Mouse (Mus musculus) liver, postnatal 0 days (tissue): ENCODE results near the gene Copz1. TPM values are rescaled to one million over a fixed set of nuclear protein-coding genes. Genes with fewer than 3 reads are reported as not detected.

ENCODE experiments used
- ATAC-seq: fragments of 200-750 bp; cut with Nextera tagmentation; 2 replicates; pipeline ENCODE4 v1.8.0; 2017; ENCODE audit warnings: mild to moderate bottlenecking, moderate library complexity
- DNase-seq: peaks from one replicate; pipeline ENCODE4 v3.0.0-alpha.2; 2016
- H3K27ac ChIP-seq: fragments of 300-500 bp; sonication (generic); 2 replicates; pipeline ENCODE4 v1.5.1; 2014; ENCODE audit warnings: antibody characterized with exemption, moderate library complexity, mild to moderate bottlenecking, low read depth
- H3K27me3 ChIP-seq: fragments of 300-500 bp; sonication (generic); 2 replicates; pipeline ENCODE4 v1.6.1; 2014; ENCODE audit warnings: low read length, control low read depth, mixed read lengths; ENCODE audit not compliant: insufficient read depth
- H3K36me3 ChIP-seq: fragments of 300-500 bp; sonication (generic); replicated peaks from 2 replicates; pipeline ENCODE4 v1.6.1; 2014; ENCODE audit warnings: mild to moderate bottlenecking, control low read depth, low read length, moderate library complexity, mixed read lengths; ENCODE audit not compliant: insufficient read depth
- H3K4me1 ChIP-seq: fragments of 300-500 bp; sonication (generic); 2 replicates; pipeline ENCODE4 v1.6.1; 2014; ENCODE audit warnings: antibody characterized with exemption, mild to moderate bottlenecking, control low read depth; ENCODE audit not compliant: insufficient read depth
- H3K4me2 ChIP-seq: fragments of 300-500 bp; sonication (generic); 2 replicates; pipeline ENCODE4 v1.6.1; 2014; ENCODE audit warnings: low read depth, mild to moderate bottlenecking, low read length, moderate library complexity, mixed read lengths
- H3K4me3 ChIP-seq: fragments of 300-500 bp; sonication (generic); 2 replicates; pipeline ENCODE4 v1.5.1; 2014; ENCODE audit warnings: low read depth, low read length
- H3K9ac ChIP-seq: fragments of 300-500 bp; sonication (generic); replicated peaks from 2 replicates; pipeline ENCODE4 v1.6.1; 2014; ENCODE audit warnings: mild to moderate bottlenecking, moderate library complexity
- H3K9me3 ChIP-seq: fragments of 300-500 bp; sonication (generic); 2 replicates; pipeline ENCODE4 v1.6.1; 2016; ENCODE audit warnings: mild to moderate bottlenecking, control low read depth, low read length, mixed read lengths
- CTCF ChIP-seq: sonication (generic); IDR thresholded peaks from 2 replicates; pipeline ENCODE4 v1.5.1; 2016; ENCODE audit warnings: antibody characterized with exemption, low read depth
- EP300 ChIP-seq: IDR thresholded peaks from 2 replicates; pipeline ENCODE4 v1.6.1; 2016; ENCODE audit warnings: antibody characterized with exemption, low read depth, mild to moderate bottlenecking
- WGBS: fragments of 180-500 bp; shearing (Covaris S2); extraction: QIAGEN DNeasy Blood & Tissue Kit; methylation state at CpG from one replicate; pipeline ENCODE4 v1.1.7; 2014; ENCODE audit not compliant: insufficient replicate concordance; 5-methylcytosine and 5-hydroxymethylcytosine counted together
- polyA plus RNA-seq: library from polyadenylated mRNA; unstranded; fragments of >200 nt; fragmentation: Nextera tagmentation; extraction: Ambion mirVana; gene quantifications from 2 replicates; pipeline ENCODE4 v1.2.1, GENCODE M21; 2015

Gene Copz1
- polyA plus RNA-seq, 1 experiment from 2014 or later, result 121 TPM

GRCm38 (mm10) chr15:103308056-103308875, 35.8 kb downstream of the Copz1 start:
- H3K9ac ChIP-seq, result peak overlapping the region; percentile 26; the same call in 1 of the 2 replicates
- H3K27ac ChIP-seq, result peak overlapping the region; percentile 62
- H3K4me3 ChIP-seq, result peak overlapping the region; percentile 30
- TF ChIP-seq EP300 (no peak), CTCF (peak; percentile 53)
- whole genome bisulfite sequencing, result 22% methylated on average over 28 of the region's 28 CpGs
- no peaks in the 10 kb centered on the region for H3K9me3 ChIP-seq
- peaks cover 45% of the 10 kb centered on the region for H3K4me1 ChIP-seq
- ATAC-seq, result peak; percentile 16; the same call in 1 of the 2 replicates
- no peaks in the 10 kb centered on the region for H3K36me3 ChIP-seq
- DNase-seq, result peak; percentile 64
- H3K4me2 ChIP-seq, result peak overlapping the region; percentile 65
- H3K27me3 ChIP-seq, result 0 out of 2 replicates have a peak, but pooled peaks cover 2% of the 10 kb centered on the region

GRCm38 (mm10) chr15:103308876-103309580, 36.5 kb downstream of the Copz1 start:
- peaks cover 44% of the 10 kb centered on the region for H3K4me1 ChIP-seq
- H3K27ac ChIP-seq, result peak overlapping the region; percentile 62
- 63% methylated on average over 26 of the region's 26 CpGs for WGBS
- ATAC-seq, result no peak
- peak overlapping the region; percentile 65 for H3K4me2 ChIP-seq
- peak overlapping the region; percentile 26; the same call in 1 of the 2 replicates for H3K9ac ChIP-seq
- 0 out of 2 replicates have a peak, but pooled peaks cover 2% of the 10 kb centered on the region for H3K27me3 ChIP-seq
- H3K9me3 ChIP-seq, result no peaks in the 10 kb centered on the region
- peak overlapping the region; percentile 30 for H3K4me3 ChIP-seq
- no peaks in the 10 kb centered on the region for H3K36me3 ChIP-seq
- DNase-seq, result no peak
- TF ChIP-seq CTCF (no peak), EP300 (no peak)

- no peak for TF ChIP-seq CTCF
- Histone ChIP-seq H3K36me3 (no peaks in the 10 kb centered on the region), H3K4me2 (peak within 1 kb of the TSS; percentile 65), H3K27me3 (0 out of 2 replicates have a peak, but pooled peaks cover 2% of the 10 kb centered on the region), H3K9ac (no peak within 1 kb of the TSS), H3K4me3 (peak within 1 kb of the TSS; percentile 30), H3K4me1 (peaks cover 40% of the 10 kb centered on the region), H3K9me3 (no peaks in the 10 kb centered on the region), H3K27ac (peak within 1 kb of the TSS; percentile 60)
- DNase-seq (no peak), ATAC-seq (no peak)
- 20% methylated on average over 6 of the region's 6 CpGs for WGBS
These were observed 37.9 kb downstream of the Copz1 start, which contains the start of gene Gpr84 for GRCm38 (mm10) chr15:103310365-103310910. TSS of gene Gpr84 (minus strand) at chr15:103310612.

- no peaks in the 10 kb centered on the region for H3K9me3 ChIP-seq
- peak; percentile 43 for DNase-seq
- ATAC-seq, result no peak
- H3K4me2 ChIP-seq, result no peak overlapping the region
- TF ChIP-seq CTCF (peak; percentile 87), EP300 (no peak)
- peaks cover 17% of the 10 kb centered on the region for H3K4me1 ChIP-seq
- 28% methylated on average over 18 of the region's 18 CpGs for WGBS
- H3K27ac ChIP-seq, result 0 out of 2 replicates have a peak overlapping the region, but pooled peaks have one; percentile 48
- peaks cover 14% of the 10 kb centered on the region for H3K36me3 ChIP-seq
- H3K4me3 ChIP-seq, result no peak overlapping the region
- H3K27me3 ChIP-seq, result no peaks in the 10 kb centered on the region
- H3K9ac ChIP-seq, result no peak overlapping the region
These were observed 41.1 kb downstream of the Copz1 start for GRCm38 (mm10) chr15:103313495-103314095.

GRCm38 (mm10) chr15:103314181-103314580, 41.7 kb downstream of the Copz1 start:
- Histone ChIP-seq H3K9ac (no peak overlapping the region), H3K27me3 (no peaks in the 10 kb centered on the region), H3K4me1 (peaks cover 11% of the 10 kb centered on the region), H3K27ac (no peak overlapping the region), H3K9me3 (no peaks in the 10 kb centered on the region), H3K4me2 (peak overlapping the region; percentile 10; the same call in 1 of the 2 replicates), H3K4me3 (no peak overlapping the region), H3K36me3 (peaks cover 14% of the 10 kb centered on the region)
- WGBS, result 77% methylated on average over 22 of the region's 22 CpGs
- no peak for DNase-seq
- no peak for TF ChIP-seq CTCF
- TF ChIP-seq EP300, result no peak
- ATAC-seq, result no peak
